Mouse (Mus musculus) lung, postnatal 0 days (tissue): ENCODE results near the gene Fam43a. TPM values are rescaled to one million over a fixed set of nuclear protein-coding genes. Genes with fewer than 3 reads are reported as not detected.
A peak's percentile ranks its signal among the peaks of the same experiment; 100 is the strongest.

ENCODE experiments used
- ATAC-seq: fragments of 200-750 bp; cut with Nextera tagmentation; 2 replicates; pipeline ENCODE4 v1.8.0; 2017; ENCODE audit warnings: moderate library complexity
- DNase-seq: peaks from one replicate; pipeline ENCODE4 v3.0.0-alpha.2; 2016; ENCODE audit warnings: low spot score
- H3K27ac ChIP-seq: fragments of 300-500 bp; sonication (generic); 2 replicates; pipeline ENCODE4 v1.5.1; 2014; ENCODE audit warnings: antibody characterized with exemption, mild to moderate bottlenecking, low read length, mixed read lengths
- H3K27me3 ChIP-seq: fragments of 300-500 bp; sonication (generic); replicated peaks from 2 replicates; pipeline ENCODE4 v1.6.1; 2014; ENCODE audit warnings: low read length, mixed read lengths; ENCODE audit not compliant: insufficient read depth
- H3K36me3 ChIP-seq: fragments of 300-500 bp; sonication (generic); 2 replicates; pipeline ENCODE4 v1.6.1; 2014; ENCODE audit warnings: low read length, mixed read lengths; ENCODE audit not compliant: insufficient read depth
- H3K4me1 ChIP-seq: fragments of 300-500 bp; sonication (generic); 2 replicates; pipeline ENCODE4 v1.6.1; 2014; ENCODE audit warnings: antibody characterized with exemption, low read depth, low read length, mixed read lengths; ENCODE audit not compliant: insufficient read depth
- H3K4me2 ChIP-seq: fragments of 300-500 bp; sonication (generic); replicated peaks from 2 replicates; pipeline ENCODE4 v1.6.1; 2014; ENCODE audit warnings: low read depth, mild to moderate bottlenecking, low read length, moderate library complexity, mixed read lengths
- H3K4me3 ChIP-seq: fragments of 300-500 bp; sonication (generic); 2 replicates; pipeline ENCODE4 v1.5.1; 2014; ENCODE audit warnings: low read depth, low read length
- H3K9ac ChIP-seq: fragments of 300-500 bp; sonication (generic); replicated peaks from 2 replicates; pipeline ENCODE4 v1.6.1; 2014; ENCODE audit warnings: low read depth, mild to moderate bottlenecking
- H3K9me3 ChIP-seq: fragments of 300-500 bp; sonication (generic); 2 replicates; pipeline ENCODE4 v1.6.1; 2016; ENCODE audit warnings: low read length, mixed read lengths
- CTCF ChIP-seq: IDR thresholded peaks from 2 replicates; pipeline ENCODE4 v1.5.1; 2016; ENCODE audit warnings: antibody characterized with exemption, mild to moderate bottlenecking
- EP300 ChIP-seq: IDR thresholded peaks from 2 replicates; pipeline ENCODE4 v1.6.1; 2016; ENCODE audit warnings: antibody characterized with exemption, mild to moderate bottlenecking, control low read depth
- WGBS: fragments of 180-500 bp; shearing (Covaris S2); extraction: QIAGEN DNeasy Blood & Tissue Kit; methylation state at CpG from one replicate; pipeline ENCODE4 v1.1.7; 2014; 5-methylcytosine and 5-hydroxymethylcytosine counted together
- polyA plus RNA-seq: library from polyadenylated mRNA; unstranded; fragments of >200 nt; fragmentation: Nextera tagmentation; extraction: Ambion mirVana; gene quantifications from 2 replicates; pipeline ENCODE4 v1.2.1, GENCODE M21; 2015

Gene Fam43a
- polyA plus RNA-seq, result 19.5 and 20.9 TPM in 2 replicates

GRCm38 (mm10) chr16:30599491-30600268 is at the start of gene Fam43a:
Gene Fam43a (plus strand): TSS chr16:30599723.
- DNase-seq (peak; percentile 96), ATAC-seq (peak; percentile 84)
- Histone ChIP-seq H3K4me1 (peaks cover 41% of the 10 kb centered on the region; the same call in 1 of the 2 replicates), H3K27ac (peak within 1 kb of the TSS; percentile 95), H3K9ac (peak within 1 kb of the TSS; percentile 86), H3K27me3 (no peaks in the 10 kb centered on the region), H3K9me3 (no peaks in the 10 kb centered on the region), H3K36me3 (no peaks in the 10 kb centered on the region), H3K4me2 (peak within 1 kb of the TSS; percentile 81), H3K4me3 (peak within 1 kb of the TSS; percentile 70)
- TF ChIP-seq EP300, result no peak
- TF ChIP-seq CTCF, result peak; percentile 69
- WGBS, result 1% methylated on average over 63 of the region's 63 CpGs

GRCm38 (mm10) chr16:30549966-30550747 is 49.4 kb upstream of the Fam43a start:
- no peaks in the 10 kb centered on the region for H3K9me3 ChIP-seq
- peak overlapping the region; percentile 83 for H3K9ac ChIP-seq
- no peaks in the 10 kb centered on the region for H3K36me3 ChIP-seq
- H3K4me1 ChIP-seq, result peaks cover 14% of the 10 kb centered on the region; the same call in 1 of the 2 replicates
- under 1% methylated on average over 45 of the region's 63 CpGs for WGBS
- no peaks in the 10 kb centered on the region for H3K27me3 ChIP-seq
- H3K27ac ChIP-seq, result peak overlapping the region; percentile 32; the same call in 1 of the 2 replicates
- H3K4me3 ChIP-seq, result peak overlapping the region; percentile 75
- ATAC-seq (peak; percentile 80), DNase-seq (peak; percentile 76)
- peak overlapping the region; percentile 97 for H3K4me2 ChIP-seq
- no peak for TF ChIP-seq EP300
- TF ChIP-seq CTCF, result peak; percentile 95

DNA sequence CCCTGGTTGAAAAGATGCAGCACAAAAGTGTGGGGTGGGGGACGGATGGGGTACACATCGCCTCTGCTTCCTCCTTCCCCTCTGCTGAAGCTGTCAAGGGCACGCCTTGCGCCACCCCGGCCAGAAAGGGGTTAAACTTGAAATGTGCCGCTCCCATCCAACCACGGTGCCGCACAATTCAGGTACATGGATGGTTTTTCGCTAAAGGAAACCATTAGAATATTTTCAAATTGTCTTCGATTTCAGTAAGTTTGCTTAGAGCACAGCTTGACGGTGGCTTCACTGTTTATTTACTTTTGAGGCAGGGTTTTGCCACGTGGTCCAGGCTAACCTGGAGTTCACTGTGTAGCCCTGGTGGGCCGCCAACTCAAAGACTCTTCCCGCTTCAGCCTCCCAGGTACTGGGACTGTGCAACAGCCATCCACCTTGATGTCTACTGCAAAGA is 48.8 kb upstream of the Fam43a start, which contains the start of gene Tmem44:
Gene Tmem44 (minus strand): TSS at position 95 of the 445 bp plus-strand sequence.
- H3K27me3 ChIP-seq, result no peaks in the 10 kb centered on the region
- H3K4me1 ChIP-seq, result peaks cover 14% of the 10 kb centered on the region; the same call in 1 of the 2 replicates
- ATAC-seq, result peak; percentile 6
- peak within 1 kb of the TSS; percentile 97 for H3K4me2 ChIP-seq
- 4% methylated on average over 14 of the region's 14 CpGs for WGBS
- H3K9me3 ChIP-seq, result no peaks in the 10 kb centered on the region
- DNase-seq, result no peak
- no peak for TF ChIP-seq CTCF
- TF ChIP-seq EP300, result no peak
- H3K27ac ChIP-seq, result peak within 1 kb of the TSS; percentile 32; the same call in 1 of the 2 replicates
- H3K4me3 ChIP-seq, result peak within 1 kb of the TSS; percentile 75
- H3K36me3 ChIP-seq, result no peaks in the 10 kb centered on the region
- peak within 1 kb of the TSS; percentile 83 for H3K9ac ChIP-seq

- peak; percentile 90 for ATAC-seq
- H3K27ac ChIP-seq, result peak overlapping the region; percentile 91
- no peaks in the 10 kb centered on the region for H3K27me3 ChIP-seq
- TF ChIP-seq CTCF (no peak), EP300 (peak; percentile 87)
- H3K9ac ChIP-seq, result no peak overlapping the region
- H3K4me3 ChIP-seq, result no peak overlapping the region
- peaks cover 14% of the 10 kb centered on the region; the same call in 1 of the 2 replicates for H3K4me1 ChIP-seq
- H3K4me2 ChIP-seq, result no peak overlapping the region
- DNase-seq, result peak; percentile 97
- no peaks in the 10 kb centered on the region for H3K36me3 ChIP-seq
- WGBS, result 6% methylated on average over 11 of the region's 11 CpGs
- H3K9me3 ChIP-seq, result no peaks in the 10 kb centered on the region
These were observed 46.7 kb upstream of the Fam43a start for GRCm38 (mm10) chr16:30552621-30553338.

- no peaks in the 10 kb centered on the region for H3K36me3 ChIP-seq
- H3K9me3 ChIP-seq, result no peaks in the 10 kb centered on the region
- TF ChIP-seq CTCF (no peak), EP300 (no peak)
- 93% methylated on average over 8 of the region's 8 CpGs for whole genome bisulfite sequencing
- H3K9ac ChIP-seq, result no peak overlapping the region
- no peak for DNase-seq
- ATAC-seq, result no peak
- H3K27ac ChIP-seq, result no peak overlapping the region
- H3K27me3 ChIP-seq, result no peaks in the 10 kb centered on the region
- no peak overlapping the region for H3K4me3 ChIP-seq
- H3K4me2 ChIP-seq, result no peak overlapping the region
- H3K4me1 ChIP-seq, result peaks cover 14% of the 10 kb centered on the region; the same call in 1 of the 2 replicates
These were observed 45.4 kb upstream of the Fam43a start for GRCm38 (mm10) chr16:30554109-30554508.
